Mouse (Mus musculus) E14TG2a.4 (cell line): ENCODE measurements at regions not wholly inside any gene's neighbourhood (a gene's known extent, or its start where the extent isn't known, plus 50 kb on each side); places are given as distances from the start of the nearest gene placed in this dataset.

Experiments used
- H3K27me3 ChIP-seq: 2 replicates; pipeline ENCODE4 v1.6.1; 2014; ENCODE audit warnings: low read length, control low read depth; ENCODE audit not compliant: insufficient read depth
- H3K36me3 ChIP-seq: 2 replicates; pipeline ENCODE4 v1.6.1; 2014; ENCODE audit warnings: low read length, control low read depth; ENCODE audit not compliant: insufficient read depth
- H3K4me1 ChIP-seq: replicated peaks from 2 replicates; pipeline ENCODE4 v1.6.1; 2014; ENCODE audit warnings: low read depth, low read length, control low read depth
- H3K4me3 ChIP-seq: replicated peaks from 2 replicates; pipeline ENCODE4 v1.5.1; 2014; ENCODE audit warnings: mild to moderate bottlenecking, low read length
- H3K9me3 ChIP-seq: 2 replicates; pipeline ENCODE4 v1.6.1; 2014; ENCODE audit warnings: low read length, control low read depth
- CTCF ChIP-seq: conservative IDR thresholded peaks from 2 replicates; pipeline ENCODE4 v1.5.1; 2014; ENCODE audit warnings: low read length
- NANOG ChIP-seq: IDR thresholded peaks from 2 replicates; pipeline ENCODE4 v1.6.1; 2014; ENCODE audit warnings: borderline replicate concordance, low read length, mixed read lengths
- POU5F1 ChIP-seq: IDR thresholded peaks from 2 replicates; pipeline ENCODE4 v1.6.1; 2014; ENCODE audit warnings: low read length, borderline replicate concordance

DNA sequence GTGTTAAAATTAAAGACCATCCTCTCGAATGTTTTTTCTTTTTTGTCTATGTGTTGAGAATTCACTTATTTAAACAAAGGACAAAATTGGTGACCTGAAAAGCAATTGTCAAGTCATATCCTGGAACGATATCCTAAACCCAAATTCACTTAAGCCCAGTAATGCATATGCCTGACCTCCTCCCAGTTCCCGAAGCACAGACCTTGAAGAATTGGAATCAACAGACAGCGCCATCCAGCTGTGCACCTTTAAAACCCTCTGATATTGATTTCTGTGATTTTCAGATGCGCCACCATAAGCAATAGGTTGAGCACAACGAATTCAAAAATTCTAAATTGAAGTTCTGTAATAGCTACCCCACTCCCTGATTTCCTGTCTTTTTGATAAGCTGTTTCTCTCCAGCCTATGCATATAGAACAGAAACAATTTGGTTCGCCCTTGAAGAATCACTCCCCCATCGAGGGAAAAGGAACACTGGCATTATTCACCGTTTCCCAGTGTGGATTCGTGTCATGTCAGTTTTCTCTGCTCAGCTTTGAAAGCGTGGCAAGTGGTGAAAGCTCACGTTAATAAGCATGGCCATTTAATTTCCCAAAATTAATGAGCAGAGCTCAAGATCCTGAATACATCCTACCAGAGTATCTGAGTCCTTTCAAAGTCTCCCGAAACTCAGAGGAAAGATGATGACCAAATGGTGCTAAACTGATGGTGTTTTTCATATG is 682.1 kb downstream of the Utrn start:
- no peaks in the 10 kb centered on the region for H3K9me3 ChIP-seq
- TF ChIP-seq CTCF (no peak), NANOG (no peak), POU5F1 (no peak)
- H3K36me3 ChIP-seq = no peaks in the 10 kb centered on the region
- no peaks in the 10 kb centered on the region for H3K4me1 ChIP-seq
- H3K4me3 ChIP-seq = no peak overlapping the region
- H3K27me3 ChIP-seq = no peaks in the 10 kb centered on the region

DNA sequence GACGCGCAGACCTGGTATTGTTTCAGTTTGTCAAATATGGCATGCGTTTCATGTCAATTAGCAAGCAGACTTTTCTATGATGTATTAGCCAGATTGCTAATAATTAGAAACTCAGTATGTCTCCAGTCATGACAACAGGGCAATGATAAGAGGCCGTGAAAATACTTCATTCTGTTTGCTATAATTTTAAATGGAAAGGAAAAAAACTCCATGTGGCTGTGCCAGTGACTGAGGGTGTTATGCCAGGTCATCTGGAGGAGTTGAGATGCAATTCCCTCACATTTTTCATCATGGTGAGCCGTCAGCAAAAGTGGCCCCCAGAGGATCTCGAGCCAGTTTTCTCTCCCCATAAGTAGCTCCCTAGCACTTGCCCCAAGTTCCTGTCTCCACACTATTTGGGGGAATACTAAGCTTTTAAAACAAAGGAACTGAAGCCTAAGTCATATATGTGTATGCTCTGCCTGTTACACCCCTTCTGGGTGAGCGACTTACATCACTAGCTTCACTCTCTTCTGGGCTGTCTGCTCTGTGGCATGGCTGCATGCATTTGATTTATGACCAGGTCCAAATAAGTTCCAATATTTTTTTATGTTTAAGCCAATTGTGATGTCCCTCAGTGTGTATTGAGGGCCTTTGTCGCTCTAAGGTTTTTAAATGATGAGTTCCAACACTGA is 681.4 kb downstream of the Utrn start:
- TF ChIP-seq CTCF = no peak
- no peak for TF ChIP-seq POU5F1
- no peak for TF ChIP-seq NANOG

GRCm38 (mm10) chr10:12190435-12190834 is 678.7 kb downstream of the Utrn start:
- Histone ChIP-seq H3K36me3 (no peaks in the 10 kb centered on the region), H3K27me3 (no peaks in the 10 kb centered on the region), H3K9me3 (no peaks in the 10 kb centered on the region), H3K4me1 (no peaks in the 10 kb centered on the region), H3K4me3 (no peak overlapping the region)
- TF ChIP-seq CTCF = no peak
- no peak for TF ChIP-seq NANOG
- TF ChIP-seq POU5F1 = no peak

More for the DNA sequence above, 681.4 kb downstream of the Utrn start:
- Histone ChIP-seq H3K4me3 (no peak overlapping the region), H3K9me3 (no peaks in the 10 kb centered on the region), H3K4me1 (no peaks in the 10 kb centered on the region), H3K27me3 (no peaks in the 10 kb centered on the region), H3K36me3 (no peaks in the 10 kb centered on the region)

DNA sequence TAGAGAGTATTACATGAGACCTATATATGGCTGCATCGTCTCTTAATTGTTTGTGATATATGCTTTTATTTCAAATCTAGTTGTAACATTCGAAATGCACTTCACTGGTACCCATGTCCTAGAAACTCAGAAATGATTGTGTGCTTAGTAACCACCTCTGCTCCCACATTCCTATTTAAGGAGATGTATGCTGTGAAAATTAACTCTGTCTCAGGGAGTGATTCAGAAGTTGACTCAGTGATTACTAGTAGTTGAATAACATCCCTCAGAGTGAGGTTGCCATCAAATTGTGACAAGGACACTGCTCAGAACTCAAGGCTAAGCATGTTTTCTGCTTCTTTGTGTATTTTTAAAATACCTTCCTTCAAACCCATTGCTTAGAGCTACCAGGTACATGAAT is 661.9 kb downstream of the Utrn start:
- TF ChIP-seq POU5F1 = no peak
- no peak for TF ChIP-seq NANOG
- no peak for TF ChIP-seq CTCF
- Histone ChIP-seq H3K4me3 (no peak overlapping the region), H3K27me3 (no peaks in the 10 kb centered on the region), H3K9me3 (peaks cover 1% of the 10 kb centered on the region; the same call in 1 of the 2 replicates), H3K36me3 (no peaks in the 10 kb centered on the region), H3K4me1 (no peaks in the 10 kb centered on the region)

DNA sequence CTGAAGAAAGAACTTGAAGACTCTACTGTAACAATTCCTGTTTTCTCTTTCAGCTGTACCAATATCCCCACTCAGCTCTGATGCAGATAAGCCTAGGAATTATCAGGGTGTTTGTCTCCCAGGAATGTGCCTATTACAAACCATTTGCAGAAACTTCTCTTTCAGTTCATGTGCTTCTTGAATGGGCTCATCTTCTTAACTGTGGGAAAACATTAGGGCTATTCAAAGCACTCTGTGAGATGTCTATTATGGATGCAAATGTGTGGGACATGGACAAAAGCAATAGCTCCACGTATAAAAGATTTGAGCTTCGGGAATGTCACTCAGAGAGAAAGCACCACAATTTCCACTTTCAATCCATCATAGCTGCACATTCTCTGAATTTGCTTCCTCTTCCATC is 659.0 kb downstream of the Utrn start:
- TF ChIP-seq POU5F1 (no peak), NANOG (no peak)
- no peak overlapping the region for H3K4me3 ChIP-seq
- H3K36me3 ChIP-seq = no peaks in the 10 kb centered on the region

DNA sequence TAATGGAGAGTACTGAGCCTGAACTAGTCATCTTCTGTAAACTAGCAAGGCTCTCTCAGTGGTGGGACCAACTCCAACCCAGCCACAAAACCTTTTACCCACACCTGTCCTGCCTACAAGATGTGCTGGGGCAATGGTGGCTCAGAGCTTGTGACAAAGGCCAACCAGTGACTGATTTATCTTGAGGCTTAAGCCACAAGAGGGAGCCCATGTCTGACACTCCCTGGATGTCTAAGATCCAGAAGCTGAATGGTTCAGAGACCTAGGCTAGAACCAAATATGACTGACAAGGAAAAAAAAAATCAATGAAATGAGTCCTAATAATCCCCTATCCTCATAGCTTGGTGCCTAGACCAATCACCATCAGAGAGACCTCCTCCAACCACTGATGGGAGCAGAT is 650.3 kb downstream of the Utrn start:
- Histone ChIP-seq H3K4me1 (no peaks in the 10 kb centered on the region), H3K4me3 (no peak overlapping the region), H3K27me3 (no peaks in the 10 kb centered on the region), H3K36me3 (no peaks in the 10 kb centered on the region), H3K9me3 (no peaks in the 10 kb centered on the region)
- TF ChIP-seq POU5F1 = no peak
- TF ChIP-seq NANOG = no peak
- no peak for TF ChIP-seq CTCF

More for the DNA sequence above, 659.0 kb downstream of the Utrn start:
- H3K9me3 ChIP-seq = no peaks in the 10 kb centered on the region
- no peaks in the 10 kb centered on the region for H3K4me1 ChIP-seq
- no peaks in the 10 kb centered on the region for H3K27me3 ChIP-seq

GRCm38 (mm10) chr10:12234141-12234540 is 635.0 kb downstream of the Utrn start:
- no peaks in the 10 kb centered on the region for H3K27me3 ChIP-seq
- H3K4me3 ChIP-seq = no peak overlapping the region
- peaks cover 20% of the 10 kb centered on the region for H3K9me3 ChIP-seq
- H3K36me3 ChIP-seq = no peaks in the 10 kb centered on the region
- no peaks in the 10 kb centered on the region for H3K4me1 ChIP-seq
- TF ChIP-seq NANOG (no peak), POU5F1 (no peak), CTCF (no peak)

DNA sequence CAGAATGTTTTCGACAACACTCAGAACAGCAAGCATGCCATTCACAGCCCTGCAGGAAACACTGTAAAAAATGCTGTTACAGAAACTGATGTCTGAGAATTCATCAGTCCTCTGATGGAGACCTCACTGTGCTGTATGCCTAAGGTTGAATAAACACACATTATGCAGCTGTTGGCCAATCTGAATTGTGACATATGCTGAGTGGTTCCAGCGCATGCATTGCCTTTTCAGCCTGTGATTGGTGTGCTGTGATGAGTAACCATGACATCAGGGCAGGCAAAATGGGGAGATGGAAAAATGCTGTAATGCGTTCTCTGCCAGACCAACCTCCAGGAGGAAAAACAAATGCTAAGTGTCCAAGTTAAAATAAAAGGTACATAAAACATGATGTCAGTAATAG is 620.3 kb downstream of the Utrn start:
- Histone ChIP-seq H3K4me1 (no peaks in the 10 kb centered on the region), H3K36me3 (no peaks in the 10 kb centered on the region), H3K4me3 (no peak overlapping the region), H3K9me3 (no peaks in the 10 kb centered on the region), H3K27me3 (no peaks in the 10 kb centered on the region)
- TF ChIP-seq POU5F1 (no peak), CTCF (no peak), NANOG (no peak)
